Mouse (Mus musculus): ENCODE measurements at regions not wholly inside any gene's neighbourhood (a gene's known extent, or its start where the extent isn't known, plus 50 kb on each side); places are given as distances from the start of the nearest gene placed in this dataset.

DNA sequence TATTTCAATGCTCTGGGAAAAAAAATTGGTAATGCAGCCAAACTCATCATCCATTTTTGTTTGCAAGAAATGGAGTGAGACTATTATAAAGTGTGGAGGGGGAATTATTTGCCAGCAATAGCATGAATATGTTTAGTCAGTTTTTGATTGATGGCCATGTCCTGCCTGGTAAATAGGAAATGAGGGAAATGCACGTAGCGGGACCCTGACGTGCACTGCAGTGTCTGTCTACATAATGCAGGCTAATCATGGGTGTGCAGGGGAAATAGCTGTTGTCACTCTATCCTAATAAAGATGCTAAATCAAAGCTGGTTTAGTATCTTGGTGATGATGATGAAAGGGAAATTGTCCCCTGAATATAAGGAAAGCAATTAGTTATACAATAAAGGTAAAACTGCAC lies 251.9 kb upstream of the Mon1b start:
- Histone ChIP-seq H3K9ac (ENCODE audit: low read depth, low read length) (no peak overlapping the region), H3K4me1 (ENCODE audit: control insufficient read depth, insufficient read depth, low read length) (no peaks in the 10 kb centered on the region), H3K27me3 (ENCODE audit: control insufficient read depth, insufficient read depth, low read length) (no peaks in the 10 kb centered on the region), H3K27ac (no peak overlapping the region), H3K79me2 (replicated peaks; ENCODE audit: control insufficient read depth, insufficient read depth, low read length) (no peaks in the 10 kb centered on the region), H3K4me3 (no peak overlapping the region), H3K36me3 (ENCODE audit: control insufficient read depth, insufficient read depth, low read length) (no peaks in the 10 kb centered on the region)
- no peak for DNase-seq
- intact Hi-C loops (cut with DNase I) = no loop called here
- WGBS = 37% methylated on average over 3 of the region's 3 CpGs
- TF ChIP-seq POLR2A (IDR thresholded peaks at IDR 0.05; ENCODE audit: insufficient read depth, low read depth, low read length) (no peak), EP300 (IDR thresholded peaks at IDR 0.05; ENCODE audit: insufficient read depth, low read depth, low read length) (no peak), CTCF (IDR thresholded peaks at IDR 0.05) (no peak)

GRCm38 (mm10) chr8:113383974-113384373 lies 251.4 kb upstream of the Mon1b start:
- Histone ChIP-seq H3K27me3 (ENCODE audit: control insufficient read depth, insufficient read depth, low read length) (no peaks in the 10 kb centered on the region), H3K27ac (no peak overlapping the region), H3K36me3 (ENCODE audit: control insufficient read depth, insufficient read depth, low read length) (no peaks in the 10 kb centered on the region), H3K9ac (ENCODE audit: low read depth, low read length) (no peak overlapping the region), H3K4me3 (no peak overlapping the region), H3K4me1 (ENCODE audit: control insufficient read depth, insufficient read depth, low read length) (no peaks in the 10 kb centered on the region), H3K79me2 (replicated peaks; ENCODE audit: control insufficient read depth, insufficient read depth, low read length) (no peaks in the 10 kb centered on the region)
- WGBS = 19% methylated on average over 4 of the region's 4 CpGs
- TF ChIP-seq CTCF (IDR thresholded peaks at IDR 0.05) = no peak
- peak; percentile 81 for TF ChIP-seq EP300 (IDR thresholded peaks at IDR 0.05; ENCODE audit: insufficient read depth, low read depth, low read length)
- no peak for TF ChIP-seq POLR2A (IDR thresholded peaks at IDR 0.05; ENCODE audit: insufficient read depth, low read depth, low read length)
- intact Hi-C loops (cut with DNase I) = no loop called here
- DNase-seq = peak; percentile 42 to 56

DNA sequence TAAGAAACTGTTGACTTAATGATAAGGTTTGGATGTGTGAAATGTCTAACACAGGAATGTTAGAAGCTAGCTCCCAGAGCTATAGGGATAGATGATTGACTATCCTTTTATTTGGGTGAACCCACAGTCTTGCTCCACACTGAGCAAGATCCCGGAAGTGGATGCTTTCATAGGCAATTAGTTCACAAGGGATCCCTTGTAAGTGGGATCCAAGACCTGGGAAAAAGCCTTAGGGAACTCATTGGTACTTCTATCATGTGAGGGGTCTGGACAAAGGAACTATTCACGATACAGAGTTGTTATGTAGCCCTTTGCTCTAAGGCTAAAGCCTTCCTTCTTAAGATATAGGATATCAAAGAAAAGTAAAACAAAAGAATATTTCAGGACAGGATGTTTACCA lies 245.9 kb upstream of the Mon1b start:
- Histone ChIP-seq H3K27me3 (ENCODE audit: control insufficient read depth, insufficient read depth, low read length) (no peaks in the 10 kb centered on the region), H3K79me2 (replicated peaks; ENCODE audit: control insufficient read depth, insufficient read depth, low read length) (no peaks in the 10 kb centered on the region), H3K4me3 (no peak overlapping the region), H3K9ac (ENCODE audit: low read depth, low read length) (no peak overlapping the region), H3K4me1 (ENCODE audit: control insufficient read depth, insufficient read depth, low read length) (no peaks in the 10 kb centered on the region), H3K27ac (no peak overlapping the region), H3K36me3 (ENCODE audit: control insufficient read depth, insufficient read depth, low read length) (no peaks in the 10 kb centered on the region)
- TF ChIP-seq POLR2A (IDR thresholded peaks at IDR 0.05; ENCODE audit: insufficient read depth, low read depth, low read length) = no peak
- TF ChIP-seq EP300 (IDR thresholded peaks at IDR 0.05; ENCODE audit: insufficient read depth, low read depth, low read length) = no peak
- no peak for TF ChIP-seq CTCF (IDR thresholded peaks at IDR 0.05)
- no peak for DNase-seq
- intact Hi-C loops (cut with DNase I) = no loop called here
- WGBS = 51% methylated on average over 2 of the region's 2 CpGs

DNA sequence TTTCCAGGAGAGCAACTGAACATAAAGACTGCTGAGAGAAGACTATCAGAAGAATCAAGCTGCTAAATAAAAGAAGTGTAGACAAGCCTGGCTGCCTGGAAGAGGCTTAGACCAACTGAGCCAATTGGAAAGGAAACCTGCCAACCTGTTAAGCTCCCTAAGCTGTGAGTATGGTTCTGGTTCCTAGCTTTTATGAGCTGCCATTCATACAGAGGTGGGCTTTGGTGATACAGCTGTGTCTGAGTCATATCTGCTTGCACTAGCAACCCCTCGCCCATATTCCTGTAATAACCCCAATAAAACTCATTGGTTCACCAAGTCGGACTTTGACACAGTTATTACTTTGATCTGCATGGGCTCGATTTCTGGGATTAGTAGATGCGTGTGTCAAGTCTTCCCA lies 245.3 kb upstream of the Mon1b start:
- 71% methylated on average over 4 of the region's 4 CpGs for whole genome bisulfite sequencing
- Histone ChIP-seq H3K79me2 (replicated peaks; ENCODE audit: control insufficient read depth, insufficient read depth, low read length) (no peaks in the 10 kb centered on the region), H3K4me1 (ENCODE audit: control insufficient read depth, insufficient read depth, low read length) (no peaks in the 10 kb centered on the region), H3K4me3 (no peak overlapping the region), H3K36me3 (ENCODE audit: control insufficient read depth, insufficient read depth, low read length) (no peaks in the 10 kb centered on the region), H3K27me3 (ENCODE audit: control insufficient read depth, insufficient read depth, low read length) (no peaks in the 10 kb centered on the region), H3K9ac (ENCODE audit: low read depth, low read length) (no peak overlapping the region), H3K27ac (no peak overlapping the region)
- DNase-seq = no peak
- TF ChIP-seq CTCF (IDR thresholded peaks at IDR 0.05) (no peak), EP300 (IDR thresholded peaks at IDR 0.05; ENCODE audit: insufficient read depth, low read depth, low read length) (no peak), POLR2A (IDR thresholded peaks at IDR 0.05; ENCODE audit: insufficient read depth, low read depth, low read length) (no peak)
- intact Hi-C loops (cut with DNase I) = no loop called here

- no peak overlapping the region for H3K9ac ChIP-seq (ENCODE audit: low read depth, low read length)
- intact Hi-C loops (cut with DNase I) = no loop called here
- no peak overlapping the region for H3K27ac ChIP-seq
- no peaks in the 10 kb centered on the region for H3K27me3 ChIP-seq (ENCODE audit: control insufficient read depth, insufficient read depth, low read length)
- TF ChIP-seq CTCF (IDR thresholded peaks at IDR 0.05) (no peak), POLR2A (IDR thresholded peaks at IDR 0.05; ENCODE audit: insufficient read depth, low read depth, low read length) (no peak), EP300 (IDR thresholded peaks at IDR 0.05; ENCODE audit: insufficient read depth, low read depth, low read length) (no peak)
- no peaks in the 10 kb centered on the region for H3K4me1 ChIP-seq (ENCODE audit: control insufficient read depth, insufficient read depth, low read length)
- no peaks in the 10 kb centered on the region for H3K36me3 ChIP-seq (ENCODE audit: control insufficient read depth, insufficient read depth, low read length)
- H3K79me2 ChIP-seq (replicated peaks; ENCODE audit: control insufficient read depth, insufficient read depth, low read length) = no peaks in the 10 kb centered on the region
- WGBS = 32% methylated on average over 4 of the region's 4 CpGs
- no peak overlapping the region for H3K4me3 ChIP-seq
- no peak for DNase-seq
Measured at GRCm38 (mm10) chr8:113394319-113394718, 241.1 kb upstream of the Mon1b start.

GRCm38 (mm10) chr8:113405158-113405557 lies 230.2 kb upstream of the Mon1b start:
- no peaks in the 10 kb centered on the region for H3K36me3 ChIP-seq (ENCODE audit: control insufficient read depth, insufficient read depth, low read length)
- H3K79me2 ChIP-seq (replicated peaks; ENCODE audit: control insufficient read depth, insufficient read depth, low read length) = no peaks in the 10 kb centered on the region
- WGBS = 52% methylated on average over 4 of the region's 4 CpGs
- no peak overlapping the region for H3K9ac ChIP-seq (ENCODE audit: low read depth, low read length)
- H3K27me3 ChIP-seq (ENCODE audit: control insufficient read depth, insufficient read depth, low read length) = no peaks in the 10 kb centered on the region
- H3K4me1 ChIP-seq (ENCODE audit: control insufficient read depth, insufficient read depth, low read length) = no peaks in the 10 kb centered on the region
- H3K27ac ChIP-seq = no peak overlapping the region
- no peak overlapping the region for H3K4me3 ChIP-seq
- no peak for DNase-seq
- intact Hi-C loops (cut with DNase I) = no loop called here
- TF ChIP-seq EP300 (IDR thresholded peaks at IDR 0.05; ENCODE audit: insufficient read depth, low read depth, low read length) (no peak), POLR2A (IDR thresholded peaks at IDR 0.05; ENCODE audit: insufficient read depth, low read depth, low read length) (no peak), CTCF (IDR thresholded peaks at IDR 0.05) (no peak)

Data from heart, adult 2 months (tissue).